Mouse (Mus musculus) cortical plate, adult 2 months (tissue): ENCODE measurements at regions not wholly inside any gene's neighbourhood (a gene's known extent, or its start where the extent isn't known, plus 50 kb on each side); places are given as distances from the start of the nearest gene placed in this dataset.
"Not testable (repeated sequence)": the region's sequence is repeated elsewhere in the genome, so short reads cannot be mapped to it uniquely, and the experiment has no call there.

ENCODE experiments used
- H3K27ac ChIP-seq: fragments of 200-500 bp; 2 replicates; pipeline ENCODE4 v1.5.1; 2012; ENCODE audit warnings: low read length, control low read depth, inconsistent platforms; ENCODE audit not compliant: insufficient read depth
- H3K4me1 ChIP-seq: fragments of 200-500 bp; 2 replicates; pipeline ENCODE4 v1.6.1; 2011; ENCODE audit warnings: low read length; ENCODE audit not compliant: control insufficient read depth, insufficient read depth
- H3K4me3 ChIP-seq: fragments of 200-500 bp; 2 replicates; pipeline ENCODE4 v1.5.1; 2011; ENCODE audit warnings: mild to moderate bottlenecking, low read length, control low read depth; ENCODE audit not compliant: insufficient read depth
- CTCF ChIP-seq: fragments of 200-500 bp; IDR thresholded peaks from 2 replicates; pipeline ENCODE4 v1.5.1; 2011; ENCODE audit warnings: mild to moderate bottlenecking, control low read depth, low read length; ENCODE audit not compliant: insufficient read depth; ENCODE audit errors: extremely low read depth
- POLR2A ChIP-seq: fragments of 200-500 bp; IDR thresholded peaks from 2 replicates; pipeline ENCODE4 v1.6.1; 2011; ENCODE audit warnings: mild to moderate bottlenecking, low read length, control low read depth; ENCODE audit not compliant: insufficient read depth; ENCODE audit errors: extremely low read depth

DNA sequence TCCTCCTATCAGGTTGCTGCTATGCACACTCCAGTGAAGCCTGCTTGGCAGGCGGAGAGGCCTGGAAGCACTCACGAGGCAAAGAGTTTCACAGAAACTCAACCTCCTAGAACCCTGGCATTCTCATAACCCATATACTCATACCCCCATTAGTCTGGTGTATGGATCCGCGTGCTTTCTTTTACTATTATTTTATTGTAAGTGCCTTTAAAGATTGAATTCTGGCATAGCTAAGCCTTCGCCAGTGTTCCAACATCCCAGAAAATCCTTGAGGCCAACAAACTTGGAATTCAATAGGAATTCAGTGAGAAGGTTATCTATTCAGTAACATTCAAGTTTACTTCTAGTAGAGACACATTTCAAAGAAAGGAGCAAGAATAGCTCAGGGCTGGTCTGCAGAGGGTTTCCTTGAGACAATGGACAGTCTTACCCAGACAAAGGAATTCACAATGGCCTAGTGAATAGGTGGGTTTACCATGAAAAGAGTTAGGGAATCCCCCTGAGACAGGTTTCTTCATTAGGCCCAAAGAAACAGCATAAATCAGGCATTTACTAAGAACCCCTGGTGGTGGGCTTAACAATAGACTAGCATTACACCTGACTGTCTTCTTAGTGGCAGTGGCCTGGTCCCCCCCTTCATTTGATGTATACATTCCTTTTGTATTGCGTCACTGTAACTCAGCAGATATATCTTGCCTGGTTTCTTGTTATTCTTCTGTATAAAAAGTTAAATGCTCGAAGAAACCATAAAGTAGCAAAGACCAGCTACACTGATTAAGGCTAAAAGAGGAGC, 80.8 kb upstream of the Gm15446 start:
- not testable (repeated sequence) for H3K4me1 ChIP-seq, H3K4me3 ChIP-seq, H3K27ac ChIP-seq

DNA sequence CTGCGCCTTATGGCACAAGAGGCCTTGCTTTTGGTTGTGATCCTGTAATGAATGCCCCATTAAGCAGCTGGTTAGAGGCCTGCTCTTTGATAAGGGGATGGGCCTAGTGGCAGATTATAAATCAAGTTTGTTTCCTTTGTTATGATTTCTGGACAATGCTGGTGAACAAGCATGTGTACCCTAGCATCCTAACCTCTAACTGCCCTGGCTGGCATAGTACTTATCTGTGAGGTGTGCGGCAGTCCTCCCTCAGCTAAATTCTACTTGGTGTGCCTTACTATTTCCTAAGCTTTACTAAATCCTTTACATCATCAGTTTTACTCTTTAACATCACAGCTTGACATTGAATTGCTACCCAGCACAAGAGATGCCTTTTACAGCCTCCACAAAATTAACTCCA, 79.0 kb upstream of the Gm15446 start:
- not testable (repeated sequence) for H3K4me3 ChIP-seq, H3K27ac ChIP-seq, H3K4me1 ChIP-seq

DNA sequence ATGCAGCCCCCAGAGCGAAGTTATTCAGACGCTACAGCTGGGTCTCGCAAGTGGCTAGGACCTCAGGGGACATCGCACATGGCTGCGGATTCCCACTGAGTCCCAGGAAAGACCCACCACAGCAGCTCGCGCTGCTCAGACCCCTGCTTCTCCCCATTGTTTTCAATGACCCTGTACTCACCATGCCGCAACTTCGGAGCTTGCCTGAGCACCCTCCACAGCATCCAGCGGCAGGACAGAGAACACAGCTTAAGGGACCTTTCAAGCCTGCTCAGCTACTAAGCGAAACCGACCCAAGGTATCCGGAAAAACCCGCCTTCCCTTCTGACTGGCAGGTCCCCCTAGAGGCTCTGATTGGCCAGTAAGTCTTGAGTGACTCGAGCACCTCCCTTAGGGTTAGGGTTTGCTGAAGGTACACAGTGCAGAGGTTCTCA, 78.4 kb upstream of the Gm15446 start:
- TF ChIP-seq POLR2A (no peak), CTCF (no peak)

DNA sequence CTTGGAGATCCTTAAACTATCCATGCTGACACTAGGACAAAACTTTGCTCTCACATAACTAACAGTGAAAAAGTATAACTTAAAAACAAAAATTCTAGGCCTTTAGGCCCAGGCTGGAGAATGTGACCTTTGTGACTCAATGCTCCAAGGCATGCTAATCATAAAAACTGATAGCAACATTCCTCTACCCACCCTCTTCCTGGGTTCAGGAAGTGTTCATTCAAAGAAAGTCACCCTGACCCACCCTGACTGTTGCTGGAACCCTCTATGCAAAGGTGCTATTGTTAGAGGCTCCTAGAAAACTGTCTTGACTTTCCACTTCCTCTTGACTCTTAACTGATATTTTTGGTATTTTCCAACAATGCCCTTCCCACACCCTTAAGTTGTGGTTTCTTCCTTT, 72.0 kb upstream of the Gm15446 start:
- not testable (repeated sequence) for H3K27ac ChIP-seq

More for the DNA sequence above, 78.4 kb upstream of the Gm15446 start:
- Histone ChIP-seq H3K4me3 (peak overlapping the region; percentile 43), H3K27ac (no peak overlapping the region), H3K4me1 (no peaks in the 10 kb centered on the region)

DNA sequence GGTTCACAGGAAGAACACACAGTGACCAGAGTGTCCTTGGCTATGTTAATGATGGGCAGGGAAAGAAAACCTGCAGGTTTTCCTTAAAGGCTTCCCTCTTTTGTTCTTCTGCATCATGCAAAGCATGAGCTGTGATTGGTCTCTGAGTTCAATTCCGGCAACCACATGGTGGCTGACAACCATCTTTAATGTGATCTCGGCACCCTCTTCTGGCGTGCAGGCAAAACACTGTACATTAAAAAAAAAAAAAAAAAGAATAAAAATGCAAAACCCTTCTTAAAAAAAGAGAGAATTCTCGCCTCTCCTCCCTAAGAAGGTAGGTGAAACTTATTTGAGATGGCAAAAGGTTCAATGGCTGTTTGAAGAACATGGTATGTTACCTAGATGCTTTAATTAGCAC, 62.8 kb upstream of the Gm15446 start:
- TF ChIP-seq CTCF (no peak), POLR2A (no peak)
- Histone ChIP-seq H3K4me1 (no peaks in the 10 kb centered on the region), H3K27ac (no peak overlapping the region)

More for the DNA sequence above, 72.0 kb upstream of the Gm15446 start:
- H3K4me1 ChIP-seq, H3K4me3 ChIP-seq: not testable (repeated sequence)

DNA sequence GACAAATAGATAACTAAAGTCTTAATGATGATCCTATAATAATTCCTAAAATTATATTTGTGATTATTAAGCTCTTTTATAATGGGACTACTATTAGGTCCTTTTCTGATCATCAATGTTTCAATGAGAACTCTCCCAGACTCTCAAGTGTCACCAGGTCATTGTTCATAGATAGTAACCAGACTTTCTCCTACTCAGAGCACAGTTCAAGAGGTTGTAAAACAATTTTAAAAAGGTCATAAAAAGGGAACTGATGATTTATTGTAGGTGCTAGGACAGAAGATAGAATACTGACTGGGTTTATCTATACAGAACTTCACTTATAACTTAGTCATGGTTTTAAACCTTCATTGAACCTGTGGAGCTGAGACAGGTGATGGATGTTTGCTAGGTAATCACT, 58.7 kb upstream of the Gm15446 start:
- H3K27ac ChIP-seq, H3K4me1 ChIP-seq, H3K4me3 ChIP-seq: not testable (repeated sequence)

More for the DNA sequence above, 62.8 kb upstream of the Gm15446 start:
- H3K4me3 ChIP-seq, result no peak overlapping the region

DNA sequence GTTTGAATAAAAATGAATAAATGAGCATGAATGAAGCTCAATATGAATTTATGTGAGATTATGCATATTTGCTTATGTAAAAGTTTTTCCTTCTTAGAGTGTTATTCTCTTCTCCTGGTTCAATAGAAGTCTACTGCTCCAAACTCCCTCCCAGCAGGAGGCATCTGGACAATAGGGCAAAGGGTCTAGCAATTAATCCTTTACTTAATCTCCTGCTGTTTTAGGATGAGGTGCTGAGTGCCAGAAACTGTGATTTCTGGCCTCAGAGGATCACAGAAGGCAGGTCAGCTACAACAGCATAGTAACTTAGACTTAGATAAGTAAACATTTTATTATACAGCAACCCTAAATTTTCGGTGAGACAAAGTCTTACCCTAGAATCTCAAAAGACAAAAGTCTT, 57.6 kb upstream of the Gm15446 start:
- H3K27ac ChIP-seq, result no peak overlapping the region
- H3K4me1 ChIP-seq, result no peaks in the 10 kb centered on the region
- H3K4me3 ChIP-seq, result no peak overlapping the region
- TF ChIP-seq POLR2A (no peak), CTCF (no peak)

DNA sequence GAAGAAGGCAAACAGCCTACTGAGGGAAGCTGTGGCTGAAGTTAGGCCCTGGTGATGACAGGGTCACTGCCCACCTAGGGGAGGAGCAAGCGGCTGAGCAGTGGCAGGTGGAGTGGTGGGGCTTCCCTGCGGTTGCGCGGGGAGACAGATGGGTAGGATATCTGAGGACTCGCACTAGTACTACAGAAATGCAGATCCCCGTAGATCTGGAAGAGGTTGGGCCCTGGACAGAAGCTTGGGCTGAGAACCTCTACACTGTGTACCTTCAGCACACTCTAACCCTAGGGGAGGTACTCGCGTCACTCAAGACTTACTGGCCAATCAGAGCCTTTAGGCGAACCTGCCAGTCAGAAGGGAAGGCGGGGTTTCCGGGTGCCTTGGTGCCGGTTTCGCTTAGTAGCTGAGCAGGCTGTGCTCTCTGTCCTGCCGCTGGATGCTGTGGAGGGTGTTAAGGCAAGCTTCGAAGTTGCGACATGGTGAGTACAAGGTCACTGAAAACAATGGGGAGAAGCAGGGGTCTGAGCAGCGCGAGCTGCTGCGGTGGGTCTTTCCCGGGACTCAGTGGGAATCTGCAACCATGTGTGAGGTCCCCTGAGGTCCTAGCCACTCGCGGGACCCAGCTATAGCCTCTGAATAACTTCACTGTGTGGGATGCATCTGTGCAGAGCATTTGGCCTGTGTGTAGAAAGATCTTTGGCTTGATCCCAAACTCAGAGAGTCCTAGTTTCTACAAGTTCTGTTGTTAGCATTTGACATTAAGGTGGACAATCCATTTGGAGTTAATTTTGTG, 56.7 kb upstream of the Gm15446 start:
- TF ChIP-seq CTCF, result no peak
- TF ChIP-seq POLR2A, result peak; percentile 56; the same call in 1 of the 2 replicates
- no peaks in the 10 kb centered on the region for H3K4me1 ChIP-seq
- peak overlapping the region; percentile 36; the same call in 1 of the 2 replicates for H3K27ac ChIP-seq
- peak overlapping the region; percentile 91 for H3K4me3 ChIP-seq

DNA sequence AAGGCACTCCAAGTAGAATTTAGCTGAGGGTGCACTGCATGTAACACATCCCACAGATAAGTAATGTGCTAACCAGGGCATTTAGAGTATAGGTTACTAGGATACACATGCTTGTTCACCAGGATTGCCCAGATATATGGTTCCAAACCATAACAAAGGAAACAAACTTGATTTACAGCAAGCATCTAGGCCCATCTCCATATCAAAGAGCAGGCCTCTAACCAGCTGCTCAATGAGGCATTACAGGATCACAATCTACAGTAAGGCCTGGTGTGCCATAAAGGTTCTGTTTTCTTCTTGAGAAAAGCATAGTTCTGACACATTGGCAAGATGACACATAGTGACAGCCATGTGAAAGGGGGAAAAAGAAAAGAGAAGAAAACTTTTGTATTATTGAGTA, 56.0 kb upstream of the Gm15446 start:
- peak overlapping the region; percentile 91; the same call in 1 of the 2 replicates for H3K4me3 ChIP-seq
- not testable (repeated sequence) for H3K4me1 ChIP-seq, H3K27ac ChIP-seq
